Mouse (Mus musculus) kidney, adult 9 months (tissue): Measurements from ENCODE around the gene Cd164l2.
A peak's percentile ranks its signal among the peaks of the same experiment; 100 is the strongest.

Experiments
- DNase-seq: peaks from one replicate; pipeline ENCODE4 v3.0.0; 2022

Gene Cd164l2

GRCm38 (mm10) chr4:133211751-133212561, at the start of gene Cd164l2, which contains the start of gene Gpr3:
TSS of gene Cd164l2 (plus strand) at chr4:133212131.
TSS of gene Gpr3 (minus strand) at chr4:133212536.
- DNase-seq = no peak

- no peak for DNase-seq
Observed at GRCm38 (mm10) chr4:133162196-133162595, 49.7 kb upstream of the Cd164l2 start.

GRCm38 (mm10) chr4:133166773-133167172, 45.2 kb upstream of the Cd164l2 start:
- DNase-seq = no peak

GRCm38 (mm10) chr4:133169237-133170055, 42.5 kb upstream of the Cd164l2 start:
- peak; percentile 49 for DNase-seq

- no peak for DNase-seq
Observed at GRCm38 (mm10) chr4:133170056-133170524, 41.8 kb upstream of the Cd164l2 start.

GRCm38 (mm10) chr4:133170616-133171015, 41.3 kb upstream of the Cd164l2 start:
- DNase-seq = no peak

- no peak for DNase-seq
Observed at GRCm38 (mm10) chr4:133172451-133172850, 39.5 kb upstream of the Cd164l2 start.

- DNase-seq = peak; percentile 65
Observed at GRCm38 (mm10) chr4:133174361-133174760, 37.6 kb upstream of the Cd164l2 start.

GRCm38 (mm10) chr4:133175274-133175673, 36.7 kb upstream of the Cd164l2 start:
- no peak for DNase-seq

GRCm38 (mm10) chr4:133175998-133176760, 35.8 kb upstream of the Cd164l2 start:
- DNase-seq = peak; percentile 39

GRCm38 (mm10) chr4:133176761-133177403, 35.0 kb upstream of the Cd164l2 start:
- DNase-seq = no peak

GRCm38 (mm10) chr4:133178305-133178704, 33.6 kb upstream of the Cd164l2 start:
- no peak for DNase-seq

- DNase-seq = no peak
Observed at GRCm38 (mm10) chr4:133179258-133179657, 32.7 kb upstream of the Cd164l2 start.

- no peak for DNase-seq
Observed at GRCm38 (mm10) chr4:133182439-133183033, 29.4 kb upstream of the Cd164l2 start.

GRCm38 (mm10) chr4:133184031-133184897, 27.7 kb upstream of the Cd164l2 start:
- DNase-seq = no peak

- peak; percentile 39 for DNase-seq
Observed at GRCm38 (mm10) chr4:133184898-133185665, 26.8 kb upstream of the Cd164l2 start.

- no peak for DNase-seq
Observed at GRCm38 (mm10) chr4:133185893-133186292, 26.0 kb upstream of the Cd164l2 start.

- DNase-seq = no peak
Observed at GRCm38 (mm10) chr4:133186856-133187255, 25.1 kb upstream of the Cd164l2 start.

GRCm38 (mm10) chr4:133189396-133189795, 22.5 kb upstream of the Cd164l2 start:
- DNase-seq = peak; percentile 51

GRCm38 (mm10) chr4:133194482-133194881, 17.4 kb upstream of the Cd164l2 start:
- DNase-seq = no peak
